28 mouse cellular contexts compared by ENCODE assay signal in the genomic region with DNA sequence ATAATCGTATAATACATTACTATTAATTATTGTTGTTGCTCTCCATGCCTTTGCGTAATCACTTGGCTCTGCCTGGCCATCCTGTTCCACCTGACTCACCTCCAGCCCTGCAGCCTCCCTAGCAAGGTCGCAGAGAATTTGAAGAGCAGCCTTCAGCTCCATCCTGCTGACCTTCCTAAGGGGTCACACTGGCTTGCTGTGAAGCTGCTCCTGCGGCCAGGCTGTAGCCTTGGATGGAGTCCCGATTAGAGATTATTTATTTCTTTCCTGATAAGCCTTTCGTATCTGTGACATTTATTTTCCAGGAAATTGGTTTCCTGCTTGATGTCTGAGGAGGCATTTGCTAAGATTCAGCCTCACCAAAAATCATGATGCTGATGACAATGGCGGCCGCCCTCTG.
DNase-seq lines count a peak whose midpoint lies in the region; ATAC-seq lines count a peak whose summit lies in the region.
"Had no signal": no experiment of that assay in that cellular context is flagged by ENCODE, and none has a peak within 500 bp of the region (broad histone marks: within the 10 kb centered on the region; RNA-seq: fewer than 3 reads in every experiment).

No protein-coding gene starts in this region.

- H3K9me3 ChIP-seq in kidney, embryonic 15.5 days (replicated peaks) = no peaks in the 10 kb centered on the region
- H3K9me3 ChIP-seq in hindbrain, embryonic 10.5 days = no peaks in the 10 kb centered on the region
- H3K9me3 ChIP-seq: hindbrain, embryonic 13.5 days; limb, embryonic 10.5 days; limb, embryonic 15.5 days; liver, embryonic 13.5 days; neural tube, embryonic 15.5 days had no signal

- H3K36me3 ChIP-seq in kidney, embryonic 15.5 days = no peaks in the 10 kb centered on the region
- H3K36me3 ChIP-seq in hindbrain, embryonic 10.5 days = no peaks in the 10 kb centered on the region
- H3K36me3 ChIP-seq: hindbrain, embryonic 13.5 days; limb, embryonic 10.5 days; limb, embryonic 15.5 days; liver, embryonic 13.5 days; neural tube, embryonic 15.5 days had no signal

- no peaks in the 10 kb centered on the region for H3K4me1 ChIP-seq in kidney, embryonic 15.5 days
- H3K4me1 ChIP-seq in hindbrain, embryonic 10.5 days (replicated peaks) = no peaks in the 10 kb centered on the region
- H3K4me1 ChIP-seq: hindbrain, embryonic 13.5 days; limb, embryonic 10.5 days; limb, embryonic 15.5 days; neural tube, embryonic 15.5 days had no signal

- 71% methylated on average over 8 of the region's 8 CpGs for WGBS in kidney, embryonic 15.5 days
- 86% methylated on average over 8 of the region's 8 CpGs for WGBS in hindbrain, embryonic 10.5 days

- no peak for ATAC-seq in kidney, embryonic 15.5 days (replicated peaks; ENCODE audit: low FRiP score)
- ATAC-seq: activated CD4-positive, CD25-positive, alpha-beta regulatory T cell, adult 4 months; forebrain, embryonic 16.5 days; intestine, embryonic 16.5 days had no signal

- peak; percentile 8 for DNase-seq in kidney, adult 11 months
- DNase-seq in ovary, adult 18-20 months (ENCODE audit: low spot score) = peak; percentile 11
- no peak for DNase-seq in ovary, postnatal 10 days (ENCODE audit: low spot score)
- peak; percentile 76 for DNase-seq in adrenal gland, postnatal 14 days
- DNase-seq in cerebellum, postnatal 36 days = no peak
- no peak for DNase-seq in B cell, adult 2 months
- no peak for DNase-seq in hindbrain, embryonic 10.5 days (ENCODE audit: low spot score)
- DNase-seq: cerebellum, adult 9-10 months; gastrocnemius, postnatal 14 days; heart, postnatal 36 days; layer of hippocampus, adult 9-11 months; liver, embryonic 13.5 days; lung, adult 18-20 months; lung, postnatal 10 days; midbrain, embryonic 14.5 days; right cerebral cortex, adult 18-20 months; spleen, adult 18-20 months; thymus, postnatal 14 days had no signal

- no peaks in the 10 kb centered on the region for H3K27me3 ChIP-seq in kidney, embryonic 15.5 days
- H3K27me3 ChIP-seq in hindbrain, embryonic 10.5 days (ENCODE audit: insufficient read depth, poor library complexity, severe bottlenecking) = no peaks in the 10 kb centered on the region
- H3K27me3 ChIP-seq: hindbrain, embryonic 13.5 days; limb, embryonic 15.5 days; liver, embryonic 13.5 days; neural tube, embryonic 15.5 days had no signal

- H3K4me2 ChIP-seq in kidney, embryonic 15.5 days = no peak overlapping the region
- H3K4me2 ChIP-seq: heart, embryonic 11.5 days; hindbrain, embryonic 13.5 days; limb, embryonic 15.5 days; liver, embryonic 13.5 days; neural tube, embryonic 15.5 days had no signal

- H3K27ac ChIP-seq in kidney, embryonic 15.5 days = no peak overlapping the region
- no peak overlapping the region for H3K27ac ChIP-seq in hindbrain, embryonic 10.5 days
- H3K27ac ChIP-seq: hindbrain, embryonic 13.5 days; limb, embryonic 10.5 days; limb, embryonic 15.5 days; liver, embryonic 13.5 days; neural tube, embryonic 15.5 days had no signal

- no peak overlapping the region for H3K9ac ChIP-seq in kidney, embryonic 15.5 days
- H3K9ac ChIP-seq: hindbrain, embryonic 13.5 days; limb, embryonic 15.5 days; liver, embryonic 13.5 days; neural tube, embryonic 15.5 days had no signal

- no peak overlapping the region for H3K4me3 ChIP-seq in kidney, embryonic 15.5 days (replicated peaks)
- no peak overlapping the region for H3K4me3 ChIP-seq in hindbrain, embryonic 10.5 days
- H3K4me3 ChIP-seq: erythroblast, embryonic 14.5 days; hindbrain, embryonic 13.5 days; limb, embryonic 10.5 days; limb, embryonic 15.5 days; liver, embryonic 13.5 days; neural tube, embryonic 15.5 days had no signal

Comparison
In these comparisons a context has a peak if more than half of its experiments do, and no peak if none do; other contexts are left out.
1. DNase-seq: peak in kidney, adult 11 months (single experiment), ovary, adult 18-20 months (single experiment) and adrenal gland, postnatal 14 days (single experiment); none in ovary, postnatal 10 days (single experiment), cerebellum, postnatal 36 days (0 of 2), B cell, adult 2 months (0 of 2) and hindbrain, embryonic 10.5 days (single experiment).